Mouse (Mus musculus): ENCODE measurements around the gene Slc1a7. TPM values are rescaled to one million over a fixed set of nuclear protein-coding genes. Genes with fewer than 3 reads are reported as not detected.

Slc1a7 gene
- polyA plus RNA-seq, 1 experiment from 2014 or later, result 0.06 TPM

DNA sequence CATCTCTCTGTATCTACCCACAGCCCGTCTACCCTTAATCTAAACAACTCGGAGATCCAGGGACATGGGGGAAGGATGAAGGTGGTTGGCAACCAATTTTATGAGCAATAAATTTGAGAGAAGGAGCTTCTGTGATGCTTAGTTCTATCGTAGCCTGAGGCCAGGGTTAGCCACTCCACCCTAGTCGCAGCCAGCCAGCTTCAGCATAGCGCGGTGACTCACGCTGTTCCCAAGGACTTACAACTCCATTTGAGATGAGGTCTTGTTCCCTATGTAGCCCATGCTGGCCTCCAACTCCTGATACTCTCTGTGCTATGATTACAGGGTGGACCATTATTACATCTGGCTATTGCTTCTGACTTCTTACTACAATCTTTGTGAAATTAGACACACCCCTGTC is 25.4 kb upstream of the Slc1a7 start:
- Histone ChIP-seq H3K9me3 (no peaks in the 10 kb centered on the region), H3K27me3 (ENCODE audit: poor library complexity, severe bottlenecking) (no peaks in the 10 kb centered on the region), H3K36me3 (replicated peaks) (no peaks in the 10 kb centered on the region), H3K4me3 (no peak overlapping the region), H3K4me1 (no peaks in the 10 kb centered on the region), H3K27ac (no peak overlapping the region)
- 95% methylated on average over 7 of the region's 7 CpGs for WGBS
- no peak for DNase-seq (ENCODE audit: extremely low spot score, low spot score)

- no peak overlapping the region for H3K4me3 ChIP-seq
- H3K4me1 ChIP-seq, result no peaks in the 10 kb centered on the region
- 81% methylated on average over 2 of the region's 2 CpGs for WGBS
- H3K27me3 ChIP-seq (ENCODE audit: poor library complexity, severe bottlenecking), result no peaks in the 10 kb centered on the region
- no peak for DNase-seq (ENCODE audit: extremely low spot score, low spot score)
- H3K36me3 ChIP-seq (replicated peaks), result no peaks in the 10 kb centered on the region
- H3K27ac ChIP-seq, result no peak overlapping the region
- H3K9me3 ChIP-seq, result no peaks in the 10 kb centered on the region
These were observed 24.0 kb upstream of the Slc1a7 start for GRCm38 (mm10) chr4:107944141-107944540.

- Histone ChIP-seq H3K4me3 (no peak overlapping the region), H3K27me3 (ENCODE audit: poor library complexity, severe bottlenecking) (no peaks in the 10 kb centered on the region), H3K27ac (no peak overlapping the region), H3K9me3 (no peaks in the 10 kb centered on the region), H3K4me1 (no peaks in the 10 kb centered on the region), H3K36me3 (replicated peaks) (no peaks in the 10 kb centered on the region)
- WGBS, result 90% methylated on average over 4 of the region's 4 CpGs
- no peak for DNase-seq (ENCODE audit: extremely low spot score, low spot score)
These were observed 18.2 kb upstream of the Slc1a7 start for GRCm38 (mm10) chr4:107949918-107950317.

GRCm38 (mm10) chr4:107952845-107953244 is 15.3 kb upstream of the Slc1a7 start:
- no peak for DNase-seq (ENCODE audit: extremely low spot score, low spot score)
- Histone ChIP-seq H3K36me3 (replicated peaks) (no peaks in the 10 kb centered on the region), H3K27me3 (ENCODE audit: poor library complexity, severe bottlenecking) (no peaks in the 10 kb centered on the region), H3K4me1 (no peaks in the 10 kb centered on the region), H3K27ac (no peak overlapping the region), H3K4me3 (no peak overlapping the region), H3K9me3 (no peaks in the 10 kb centered on the region)

DNA sequence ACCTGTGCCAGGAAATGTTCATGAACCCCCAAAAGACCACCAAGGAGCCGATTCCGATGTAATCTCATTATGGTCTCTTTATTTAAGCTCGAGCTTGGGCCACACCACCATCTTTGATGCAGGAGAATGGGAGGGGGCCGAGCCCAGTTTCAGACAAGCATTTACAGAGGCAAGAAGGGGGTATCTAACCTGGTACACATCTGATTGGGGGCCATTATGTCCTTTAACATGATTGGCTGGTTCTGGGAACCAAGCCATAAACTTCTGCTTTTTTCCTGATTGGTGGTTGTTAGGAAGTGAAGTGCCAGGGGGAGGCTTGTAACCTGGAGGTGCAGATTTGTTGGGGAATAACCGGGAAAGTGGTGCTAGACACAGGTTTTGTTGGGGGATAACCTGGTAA is 12.4 kb upstream of the Slc1a7 start:
- H3K36me3 ChIP-seq (replicated peaks), result no peaks in the 10 kb centered on the region
- DNase-seq (ENCODE audit: extremely low spot score, low spot score), result no peak
- no peaks in the 10 kb centered on the region for H3K27me3 ChIP-seq (ENCODE audit: poor library complexity, severe bottlenecking)
- no peak overlapping the region for H3K4me3 ChIP-seq
- WGBS, result 69% methylated on average over 5 of the region's 5 CpGs
- H3K27ac ChIP-seq, result no peak overlapping the region
- H3K4me1 ChIP-seq, result no peaks in the 10 kb centered on the region
- no peaks in the 10 kb centered on the region for H3K9me3 ChIP-seq

GRCm38 (mm10) chr4:107958487-107958886 is 9.6 kb upstream of the Slc1a7 start:
- H3K27me3 ChIP-seq (ENCODE audit: poor library complexity, severe bottlenecking), result 0 out of 2 replicates have a peak, but pooled peaks cover 4% of the 10 kb centered on the region
- H3K4me1 ChIP-seq, result peaks cover 12% of the 10 kb centered on the region
- H3K4me3 ChIP-seq, result no peak overlapping the region
- 88% methylated on average over 7 of the region's 7 CpGs for WGBS
- no peaks in the 10 kb centered on the region for H3K9me3 ChIP-seq
- no peak overlapping the region for H3K27ac ChIP-seq
- no peaks in the 10 kb centered on the region for H3K36me3 ChIP-seq (replicated peaks)
- no peak for DNase-seq (ENCODE audit: extremely low spot score, low spot score)

DNA sequence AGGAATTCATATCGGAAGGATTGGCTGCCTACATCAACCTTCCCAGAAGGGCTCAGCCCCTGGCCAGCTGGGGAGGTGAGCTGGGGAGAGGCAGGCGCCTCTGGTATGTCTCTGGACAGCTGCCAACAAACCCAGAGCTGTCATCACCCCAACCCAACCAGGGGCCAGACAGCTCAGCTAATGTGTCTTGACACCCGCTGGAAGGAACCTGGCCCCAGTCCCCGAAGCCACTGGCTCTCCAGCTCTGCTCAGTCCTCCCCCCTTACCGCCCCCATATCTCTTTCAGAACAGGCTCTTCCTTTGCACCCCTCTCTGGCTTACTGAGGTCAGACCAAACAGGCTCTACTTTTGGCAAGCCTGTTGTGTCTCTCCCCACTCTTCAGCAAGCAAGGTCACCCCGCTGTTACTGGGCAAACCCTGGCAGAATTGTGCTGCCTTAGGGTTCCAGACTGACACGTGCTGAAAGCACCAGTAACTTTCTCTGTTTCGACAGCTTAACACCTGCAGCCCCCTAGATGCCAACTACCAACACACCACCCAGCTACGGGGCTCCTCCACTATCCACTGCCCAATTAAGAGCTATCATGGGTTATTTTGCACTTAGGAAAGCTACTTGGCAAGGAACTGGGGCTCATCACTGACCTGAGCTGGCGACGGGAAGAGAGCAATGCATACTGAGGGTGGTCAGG is 5.9 kb upstream of the Slc1a7 start:
- Histone ChIP-seq H3K27me3 (ENCODE audit: poor library complexity, severe bottlenecking) (0 out of 2 replicates have a peak, but pooled peaks cover 4% of the 10 kb centered on the region), H3K4me3 (no peak overlapping the region), H3K4me1 (peaks cover 19% of the 10 kb centered on the region), H3K9me3 (no peaks in the 10 kb centered on the region), H3K36me3 (replicated peaks) (no peaks in the 10 kb centered on the region), H3K27ac (no peak overlapping the region)
- no peak for DNase-seq (ENCODE audit: extremely low spot score, low spot score)
- 84% methylated on average over 11 of the region's 11 CpGs for whole genome bisulfite sequencing

DNA sequence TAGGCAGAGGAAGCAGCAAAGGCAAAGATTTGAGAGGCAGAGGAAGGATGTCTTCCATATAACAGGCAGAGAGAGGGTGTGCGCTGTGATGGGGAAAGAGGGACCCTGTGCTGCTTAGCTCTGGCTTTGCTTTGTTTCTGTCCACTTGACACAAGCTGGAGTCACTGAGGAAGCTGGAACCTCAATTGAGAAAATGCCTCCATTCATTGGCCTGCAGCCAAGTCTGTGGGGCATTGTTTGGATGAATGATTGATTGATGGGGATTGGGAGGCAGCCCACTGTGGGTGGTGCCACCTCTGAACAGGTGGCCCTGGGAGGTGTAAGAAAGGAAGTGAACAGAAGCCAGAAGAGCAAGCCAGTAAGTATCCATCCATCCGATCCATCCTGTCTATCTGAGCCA is 5.3 kb upstream of the Slc1a7 start:
- no peak for DNase-seq (ENCODE audit: extremely low spot score, low spot score)
- Histone ChIP-seq H3K27ac (no peak overlapping the region), H3K27me3 (ENCODE audit: poor library complexity, severe bottlenecking) (0 out of 2 replicates have a peak, but pooled peaks cover 4% of the 10 kb centered on the region), H3K4me1 (peaks cover 19% of the 10 kb centered on the region), H3K4me3 (no peak overlapping the region), H3K9me3 (no peaks in the 10 kb centered on the region), H3K36me3 (replicated peaks) (no peaks in the 10 kb centered on the region)
- 80% methylated on average over 2 of the region's 2 CpGs for WGBS

DNA sequence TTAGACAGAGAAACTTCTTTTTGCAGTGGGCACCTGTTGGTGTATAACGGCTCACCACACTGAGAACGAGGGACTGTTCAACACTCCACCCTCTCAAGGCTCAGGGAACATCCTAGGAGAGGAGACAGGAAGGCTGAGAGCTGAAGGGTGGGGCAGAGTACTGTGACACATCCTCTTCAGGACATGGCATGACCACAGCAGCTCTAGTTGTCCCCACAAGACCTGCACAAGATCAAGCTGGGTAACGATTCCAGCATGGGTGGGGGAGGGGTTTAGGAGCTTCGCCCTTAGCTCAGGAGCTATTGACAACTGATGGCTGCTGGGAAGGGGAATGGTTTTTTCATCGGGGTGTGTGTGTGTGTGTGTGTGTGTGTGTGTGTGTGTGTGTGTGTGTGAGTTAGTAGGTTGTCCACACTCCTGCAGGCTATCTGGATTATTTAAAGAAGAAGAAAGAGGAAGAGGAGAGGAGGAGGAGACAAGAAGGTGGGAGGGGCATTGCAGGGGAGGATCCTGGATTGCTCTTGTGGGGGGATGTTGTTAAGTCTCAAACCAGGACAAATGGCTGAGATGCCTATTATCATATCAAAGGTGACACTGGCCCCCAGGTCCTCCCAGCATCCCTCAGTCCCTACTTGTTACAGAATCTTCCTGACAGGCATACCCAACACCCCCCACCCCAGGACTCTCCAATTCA is 1.6 kb upstream of the Slc1a7 start:
- Histone ChIP-seq H3K4me1 (peaks cover 25% of the 10 kb centered on the region), H3K9me3 (no peaks in the 10 kb centered on the region), H3K36me3 (replicated peaks) (no peaks in the 10 kb centered on the region), H3K27me3 (ENCODE audit: poor library complexity, severe bottlenecking) (0 out of 2 replicates have a peak, but pooled peaks cover 3% of the 10 kb centered on the region), H3K4me3 (no peak overlapping the region), H3K27ac (no peak overlapping the region)
- no peak for DNase-seq (ENCODE audit: extremely low spot score, low spot score)
- WGBS, result 58% methylated on average over 5 of the region's 5 CpGs

DNA sequence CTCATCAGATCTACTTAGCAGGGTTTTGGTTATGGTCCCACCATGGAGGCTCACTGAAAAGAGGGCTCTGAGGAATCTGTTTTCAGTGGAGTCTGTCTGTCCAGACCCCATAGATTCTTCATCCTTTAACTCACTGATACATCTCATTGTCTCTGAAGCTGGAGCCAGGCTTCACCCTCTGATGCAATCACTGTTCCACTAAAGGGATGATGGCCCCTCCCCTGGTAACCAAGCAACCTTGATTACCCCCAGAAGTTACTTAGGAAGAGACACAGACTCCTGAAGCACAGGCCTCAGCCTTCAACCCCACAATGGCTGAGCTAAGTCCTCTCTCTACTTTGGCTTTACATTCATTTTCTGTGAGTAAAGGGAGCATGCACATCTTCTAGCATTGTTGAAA is 1.6 kb downstream of the Slc1a7 start:
- H3K27ac ChIP-seq, result no peak overlapping the region
- DNase-seq (ENCODE audit: extremely low spot score, low spot score), result no peak
- H3K27me3 ChIP-seq (ENCODE audit: poor library complexity, severe bottlenecking), result no peaks in the 10 kb centered on the region
- H3K36me3 ChIP-seq (replicated peaks), result no peaks in the 10 kb centered on the region
- H3K9me3 ChIP-seq, result no peaks in the 10 kb centered on the region
- H3K4me1 ChIP-seq, result peaks cover 13% of the 10 kb centered on the region
- no peak overlapping the region for H3K4me3 ChIP-seq

- H3K36me3 ChIP-seq (replicated peaks), result no peaks in the 10 kb centered on the region
- no peaks in the 10 kb centered on the region for H3K9me3 ChIP-seq
- no peak overlapping the region for H3K4me3 ChIP-seq
- H3K27me3 ChIP-seq (ENCODE audit: poor library complexity, severe bottlenecking), result no peaks in the 10 kb centered on the region
- H3K27ac ChIP-seq, result no peak overlapping the region
- WGBS, result 88% methylated on average over 1 of the region's 1 CpGs
- DNase-seq (ENCODE audit: extremely low spot score, low spot score), result no peak
- peaks cover 13% of the 10 kb centered on the region for H3K4me1 ChIP-seq
These were observed 3.0 kb downstream of the Slc1a7 start for GRCm38 (mm10) chr4:107971162-107971561.

GRCm38 (mm10) chr4:107974527-107974926 is 6.4 kb downstream of the Slc1a7 start:
- WGBS, result 87% methylated on average over 11 of the region's 11 CpGs
- Histone ChIP-seq H3K27ac (no peak overlapping the region), H3K4me3 (no peak overlapping the region), H3K36me3 (replicated peaks) (no peaks in the 10 kb centered on the region), H3K4me1 (peaks cover 14% of the 10 kb centered on the region), H3K9me3 (no peaks in the 10 kb centered on the region), H3K27me3 (ENCODE audit: poor library complexity, severe bottlenecking) (no peaks in the 10 kb centered on the region)
- no peak for DNase-seq (ENCODE audit: extremely low spot score, low spot score)

DNA sequence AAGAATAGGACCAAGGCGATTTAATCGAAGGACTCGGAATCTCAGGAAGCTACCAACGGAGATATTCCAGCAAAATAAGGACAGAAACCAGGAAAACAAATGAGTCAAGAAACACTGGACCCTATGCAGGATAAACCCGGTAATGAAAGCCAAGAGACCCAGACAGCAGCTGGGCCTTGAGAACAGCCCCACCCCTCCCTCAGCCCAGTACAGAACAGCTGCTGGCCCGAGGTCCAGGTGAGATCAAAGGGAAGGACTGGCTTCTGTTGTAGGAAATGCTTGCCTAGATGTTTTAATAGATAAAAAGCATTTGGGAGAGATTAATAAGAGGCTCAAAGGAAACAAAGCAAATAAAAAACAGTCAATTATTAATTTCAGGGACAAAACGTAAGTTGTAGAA is 6.9 kb downstream of the Slc1a7 start:
- H3K27ac ChIP-seq, result no peak overlapping the region
- H3K4me1 ChIP-seq, result peaks cover 15% of the 10 kb centered on the region
- H3K36me3 ChIP-seq (replicated peaks), result no peaks in the 10 kb centered on the region
- 85% methylated on average over 7 of the region's 7 CpGs for WGBS
- no peaks in the 10 kb centered on the region for H3K27me3 ChIP-seq (ENCODE audit: poor library complexity, severe bottlenecking)
- no peak overlapping the region for H3K4me3 ChIP-seq
- no peak for DNase-seq (ENCODE audit: extremely low spot score, low spot score)
- H3K9me3 ChIP-seq, result no peaks in the 10 kb centered on the region
